Mouse (Mus musculus) intestine, embryonic 15.5 days (tissue): ENCODE measurements around the gene Prorsd1. TPM values are rescaled to one million over a fixed set of nuclear protein-coding genes. Genes with fewer than 3 reads are reported as not detected.

Experiments used
- polyA plus RNA-seq: library from polyadenylated mRNA; unstranded; fragments of >200 nt; fragmentation: Nextera tagmentation; extraction: Ambion mirVana; gene quantifications from 2 replicates; pipeline ENCODE4 v1.2.1, GENCODE M21; 2015

The Prorsd1 gene
- polyA plus RNA-seq, 1 experiment from 2014 or later = 24.0 TPM

Other genes with a start within 250 kb of the Prorsd1 start
- gene Ccdc88a, start 141.4 kb downstream of the Prorsd1 start, polyA plus RNA-seq = 19.2 and 20.9 TPM in 2 replicates
- gene Mtif2, start 11.4 kb upstream of the Prorsd1 start, polyA plus RNA-seq = 42.4 and 44.1 TPM in 2 replicates
- gene Clhc1, start 32.9 kb upstream of the Prorsd1 start, polyA plus RNA-seq = 0.18 TPM in 1 of 2 replicates, not detected in the other
- gene Rps27a, start 33.1 kb upstream of the Prorsd1 start, polyA plus RNA-seq = 1,060 and 1,132 TPM in 2 replicates
- 48.8 and 51.0 TPM in 2 replicates for gene Rtn4, start 177.9 kb upstream of the Prorsd1 start, polyA plus RNA-seq